ENCODE assay signal across 19 mouse cellular contexts in the genomic region with DNA sequence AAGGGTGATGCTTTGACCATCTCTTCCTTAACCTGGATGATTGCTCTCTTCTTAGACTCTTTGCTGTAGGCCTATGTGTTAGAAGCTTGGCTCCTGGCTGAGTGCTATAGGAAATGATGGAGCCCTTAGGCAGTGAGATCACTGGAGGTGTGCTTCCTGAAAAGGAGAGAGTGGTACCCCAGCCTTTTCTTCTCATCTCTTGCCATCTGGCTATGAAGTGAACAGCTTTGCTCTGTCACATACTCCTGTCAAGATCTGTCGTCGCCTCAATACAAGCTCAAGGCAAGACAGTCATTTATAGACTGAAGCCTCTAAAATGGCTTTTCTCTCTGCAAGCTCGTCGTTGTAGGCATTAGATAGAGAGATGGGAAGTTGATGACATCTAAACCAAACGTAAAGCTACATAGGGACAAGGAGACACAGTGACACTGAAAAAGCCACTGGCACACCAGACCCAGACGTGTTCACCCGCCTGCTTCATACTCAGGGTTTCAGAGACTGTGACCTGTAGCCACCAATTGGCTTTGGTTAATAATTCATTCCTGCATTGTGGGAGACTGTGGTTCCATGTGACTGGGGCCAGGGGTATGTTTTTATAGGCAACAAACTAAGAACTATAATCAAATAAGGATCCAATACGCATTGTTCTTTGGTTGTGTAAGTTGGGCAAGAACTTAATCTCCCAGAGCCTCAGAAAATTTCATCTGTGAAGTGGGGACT.
A peak's percentile ranks its signal among the peaks of the same experiment; 100 is the strongest.
DNase-seq lines count a peak whose midpoint lies in the region; ATAC-seq and TF ChIP-seq lines count a peak whose summit lies in the region.
"Had no signal": no experiment of that assay in that cellular context is flagged by ENCODE, and none has a peak within 500 bp of the region (broad histone marks: within the 10 kb centered on the region; RNA-seq: fewer than 3 reads in every experiment).

No protein-coding gene starts in this region.

- no peaks in the 10 kb centered on the region for H3K36me3 ChIP-seq in lung, embryonic 14.5 days (ENCODE audit: insufficient read depth)
- H3K36me3 ChIP-seq in kidney, postnatal 0 days (ENCODE audit: insufficient read depth, low read length), result no peaks in the 10 kb centered on the region
- H3K36me3 ChIP-seq: embryonic facial prominence, embryonic 10.5 days; hindbrain, embryonic 12.5 days; lung, embryonic 15.5 days had no signal

- intact Hi-C loops in left cerebral cortex, postnatal 36 days (cut with DNase I), result no loop called here

- ATAC-seq in lung, embryonic 14.5 days (ENCODE audit: insufficient read depth), result no peak
- ATAC-seq in kidney, postnatal 0 days (replicated peaks; ENCODE audit: low FRiP score, low read depth), result peak; percentile 67; the same call in 1 of the 2 replicates
- no peak for ATAC-seq in CD4-positive, CD25-positive, alpha-beta regulatory T cell, adult 4 months
- ATAC-seq: activated CD4-positive, CD25-positive, alpha-beta regulatory T cell, adult 4 months; midbrain, embryonic 16.5 days had no signal

- TF ChIP-seq CTCF in lung, embryonic 14.5 days (IDR thresholded peaks at IDR 0.05; ENCODE audit: low read depth), result no peak
- TF ChIP-seq CTCF in kidney, postnatal 0 days (IDR thresholded peaks at IDR 0.05; ENCODE audit: low read depth), result no peak

- H3K4me1 ChIP-seq in lung, embryonic 14.5 days (ENCODE audit: insufficient read depth), result peaks cover 21% of the 10 kb centered on the region
- H3K4me1 ChIP-seq in kidney, postnatal 0 days (replicated peaks; ENCODE audit: insufficient read depth, low read length), result peaks cover 16% of the 10 kb centered on the region
- H3K4me1 ChIP-seq: megakaryocyte, embryonic 14.5 days had no signal

- H3K4me3 ChIP-seq in lung, embryonic 14.5 days (ENCODE audit: low read depth, low read length), result no peak overlapping the region
- no peak overlapping the region for H3K4me3 ChIP-seq in kidney, postnatal 0 days (replicated peaks; ENCODE audit: low read depth, low read length)
- H3K4me3 ChIP-seq: embryonic facial prominence, embryonic 10.5 days; gastrocnemius, adult 2 months; heart, adult 2 months; hindbrain, embryonic 12.5 days; lung, embryonic 15.5 days; megakaryocyte, embryonic 14.5 days had no signal

- DNase-seq in lung, embryonic 14.5 days, result no peak
- DNase-seq in lung, postnatal 4 days, result no peak
- peak; percentile 82 for DNase-seq in kidney, adult 11 months
- DNase-seq in kidney, postnatal 0 days (ENCODE audit: low spot score), result no peak
- no peak for DNase-seq in left cerebral cortex, postnatal 36 days (ENCODE audit: low spot score in 2 of 2)
- DNase-seq in spleen, postnatal 10 days (ENCODE audit: low spot score in 2 of 2), result no peak
- DNase-seq: adrenal gland, postnatal 25 days; cerebellum, postnatal 14 days; gastrocnemius, adult 2 months; heart, adult 2 months; right cerebral cortex, postnatal 14 days; thymus, adult 18-20 months had no signal

- H3K9me3 ChIP-seq in lung, embryonic 14.5 days (ENCODE audit: low read depth, low read length), result no peaks in the 10 kb centered on the region
- H3K9me3 ChIP-seq in kidney, postnatal 0 days (replicated peaks; ENCODE audit: low read length), result no peaks in the 10 kb centered on the region
- H3K9me3 ChIP-seq: embryonic facial prominence, embryonic 10.5 days; hindbrain, embryonic 12.5 days; lung, embryonic 15.5 days; megakaryocyte, embryonic 14.5 days had no signal

- H3K27me3 ChIP-seq in lung, embryonic 14.5 days (ENCODE audit: insufficient read depth, low read length), result no peaks in the 10 kb centered on the region
- no peaks in the 10 kb centered on the region for H3K27me3 ChIP-seq in kidney, postnatal 0 days (ENCODE audit: insufficient read depth, low read length)
- H3K27me3 ChIP-seq: hindbrain, embryonic 12.5 days; lung, embryonic 15.5 days had no signal

- H3K27ac ChIP-seq in lung, embryonic 14.5 days (ENCODE audit: low read depth), result peak overlapping the region; percentile 24; the same call in 1 of the 2 replicates
- H3K27ac ChIP-seq in kidney, postnatal 0 days, result peak overlapping the region; percentile 70
- H3K27ac ChIP-seq: embryonic facial prominence, embryonic 10.5 days; gastrocnemius, adult 2 months; heart, adult 2 months; hindbrain, embryonic 12.5 days had no signal

- no peak overlapping the region for H3K4me2 ChIP-seq in lung, embryonic 14.5 days
- no peak overlapping the region for H3K4me2 ChIP-seq in kidney, postnatal 0 days (ENCODE audit: low read length)
- H3K4me2 ChIP-seq: hindbrain, embryonic 12.5 days; lung, embryonic 15.5 days had no signal

- 44% methylated on average over 8 of the region's 8 CpGs for WGBS in lung, embryonic 14.5 days
- 45% methylated on average over 8 of the region's 8 CpGs for WGBS in kidney, postnatal 0 days

- H3K9ac ChIP-seq in lung, embryonic 14.5 days, result no peak overlapping the region
- H3K9ac ChIP-seq in kidney, postnatal 0 days (ENCODE audit: low read depth, low read length), result no peak overlapping the region
- H3K9ac ChIP-seq: hindbrain, embryonic 12.5 days; lung, embryonic 15.5 days had no signal
